Comparison of ENCODE assay signal across 9 mouse cellular contexts in genomic region chr4:57568268-57569068, GRCm38 (mm10). TPM values are rescaled to one million over a fixed set of nuclear protein-coding genes. Genes with fewer than 3 reads are reported as not detected.
DNase-seq lines count a peak whose midpoint lies in the region; ATAC-seq and TF ChIP-seq lines count a peak whose summit lies in the region.
"Had no signal": no experiment of that assay in that cellular context is flagged by ENCODE, and none has a peak within 500 bp of the region (broad histone marks: within the 10 kb centered on the region; RNA-seq: fewer than 3 reads in every experiment).

No protein-coding gene starts in this region.

- no peaks in the 10 kb centered on the region for H3K27me3 ChIP-seq in heart, embryonic 16.5 days (ENCODE audit: control insufficient read depth, insufficient read depth, low read length)
- H3K27me3 ChIP-seq in liver, postnatal 0 days (ENCODE audit: insufficient read depth, low read length), result peaks cover 15% of the 10 kb centered on the region
- H3K27me3 ChIP-seq: CH12.LX had no signal

- peak overlapping the region; percentile 68; the same call in 1 of the 2 replicates for H3K9ac ChIP-seq in ES-E14 (ENCODE audit: insufficient read depth, low read depth, low read length, poor library complexity, severe bottlenecking)
- peak overlapping the region; percentile 84 for H3K9ac ChIP-seq in heart, embryonic 16.5 days (ENCODE audit: low read length)
- no peak overlapping the region for H3K9ac ChIP-seq in liver, postnatal 0 days (replicated peaks)

- no peaks in the 10 kb centered on the region for H3K36me3 ChIP-seq in ES-E14 (ENCODE audit: control insufficient read depth, insufficient read depth, low read length, poor library complexity, severe bottlenecking)
- H3K36me3 ChIP-seq in heart, embryonic 16.5 days (ENCODE audit: control insufficient read depth, insufficient read depth), result no peaks in the 10 kb centered on the region
- no peaks in the 10 kb centered on the region for H3K36me3 ChIP-seq in liver, postnatal 0 days (replicated peaks; ENCODE audit: insufficient read depth, low read length)

- H3K4me3 ChIP-seq in ES-E14 (ENCODE audit: insufficient read depth in 1 of 2, low read depth in 1 of 2, low read length in 2 of 2, poor library complexity in 1 of 2, severe bottlenecking in 1 of 2), result peak overlapping the region; percentile 70 to 73; a peak in 3 of 4 replicates
- peak overlapping the region; percentile 72 for H3K4me3 ChIP-seq in heart, embryonic 16.5 days (ENCODE audit: low read length)
- H3K4me3 ChIP-seq in liver, postnatal 0 days (ENCODE audit: low read depth, low read length), result peak overlapping the region; percentile 22; the same call in 1 of the 2 replicates

- peak overlapping the region; percentile 71 for H3K4me2 ChIP-seq in heart, embryonic 16.5 days (ENCODE audit: low read depth, low read length)
- H3K4me2 ChIP-seq in liver, postnatal 0 days (ENCODE audit: low read depth, low read length), result peak overlapping the region; percentile 38; the same call in 1 of the 2 replicates

- peak; percentile 19 to 26 for DNase-seq in cerebellum, postnatal 14 days
- DNase-seq in ES-E14 (ENCODE audit: low read depth, low spot score), result no peak
- no peak for DNase-seq in liver, postnatal 0 days
- DNase-seq in urinary bladder, postnatal 10 days (ENCODE audit: low spot score), result no peak
- no peak for DNase-seq in left cerebral cortex, adult 9 months (ENCODE audit: low spot score in 2 of 2)
- no peak for DNase-seq in spleen, adult 18-20 months

- H3K27ac ChIP-seq in ES-E14 (ENCODE audit: insufficient read depth, low read depth, low read length, poor library complexity, severe bottlenecking), result no peak overlapping the region
- peak overlapping the region; percentile 96 for H3K27ac ChIP-seq in heart, embryonic 16.5 days (ENCODE audit: low read length)
- no peak overlapping the region for H3K27ac ChIP-seq in liver, postnatal 0 days (ENCODE audit: low read depth)

- H3K4me1 ChIP-seq in ES-E14 (ENCODE audit: control insufficient read depth in 2 of 2, insufficient read depth in 2 of 2, low read length in 2 of 2, poor library complexity in 1 of 2), result peaks cover 0 to 2% of the 10 kb centered on the region in 2 experiments; a peak in 1 of 4 replicates
- H3K4me1 ChIP-seq in heart, embryonic 16.5 days (ENCODE audit: control insufficient read depth, insufficient read depth, low read length), result peaks cover 37% of the 10 kb centered on the region
- H3K4me1 ChIP-seq in liver, postnatal 0 days (ENCODE audit: insufficient read depth), result no peaks in the 10 kb centered on the region

- in situ Hi-C loops in ES-E14 (cut with MboI; ENCODE audit: low sequenced_read_pairs in 2 of 2, unreplicated experiment in 2 of 2), result no loop called here

- no peak for ATAC-seq in cerebellum, adult (ENCODE audit: insufficient number of reproducible peaks, low FRiP score, low TSS enrichment)
- no peak for ATAC-seq in heart, embryonic 16.5 days (replicated peaks; ENCODE audit: extremely low read depth, insufficient read depth, low FRiP score)
- ATAC-seq in liver, postnatal 0 days, result no peak

- no peak for TF ChIP-seq CTCF in liver, postnatal 0 days (IDR thresholded peaks at IDR 0.05; ENCODE audit: low read depth)

- TF ChIP-seq EP300 in liver, postnatal 0 days (IDR thresholded peaks at IDR 0.05; ENCODE audit: low read depth), result no peak

- no peaks in the 10 kb centered on the region for H3K9me3 ChIP-seq in ES-E14 (ENCODE audit: control insufficient read depth, insufficient read depth, low read depth, low read length)
- no peaks in the 10 kb centered on the region for H3K9me3 ChIP-seq in heart, embryonic 16.5 days (replicated peaks; ENCODE audit: control insufficient read depth, low read length)
- H3K9me3 ChIP-seq in liver, postnatal 0 days (ENCODE audit: low read length), result no peaks in the 10 kb centered on the region

- WGBS in heart, embryonic 16.5 days, result 16% methylated on average over 19 of the region's 19 CpGs
- 50% methylated on average over 19 of the region's 19 CpGs for WGBS in liver, postnatal 0 days (ENCODE audit: insufficient replicate concordance)

TF ChIP-seq in ES-E14, 5 proteins besides CTCF, POLR2A, EP300 and RAD21:
- TF ChIP-seq CHD2 (IDR thresholded peaks at IDR 0.05; ENCODE audit: low read depth, low read length) (no peak), ZC3H11A (IDR thresholded peaks at IDR 0.05; ENCODE audit: borderline replicate concordance, low read depth, low read length) (no peak), HCFC1 (IDR thresholded peaks at IDR 0.05; ENCODE audit: borderline replicate concordance, insufficient read depth, low read length) (no peak), ZNF384 (IDR thresholded peaks at IDR 0.05; ENCODE audit: low read depth, low read length) (no peak), MAFK (IDR thresholded peaks at IDR 0.05; ENCODE audit: insufficient read depth, low read depth, low read length) (no peak)
TF ChIP-seq in ES-E14: peak in this region for 0.

RNA-seq across cellular contexts. Expression of gene Pakap, which starts 0.5 kb away (rescaled TPM):
- total RNA-seq in ES-E14 (2012; rRNA removed), result 5.8 and 7.1 TPM in 2 replicates
- polyA plus RNA-seq in heart, embryonic 16.5 days (2015; fragmentation: Nextera tagmentation; extraction: Ambion mirVana), result 57.5 and 60.2 TPM in 2 replicates
- 0.63 and 0.79 TPM in 2 replicates for polyA plus RNA-seq in liver, postnatal 0 days (2015; fragmentation: Nextera tagmentation; extraction: Ambion mirVana)

Comparison
In these comparisons a context has a peak if more than half of its experiments do, and no peak if none do; other contexts are left out.
1. DNase-seq: peak in cerebellum, postnatal 14 days (2 of 2); none in ES-E14 (single experiment), liver, postnatal 0 days (single experiment), urinary bladder, postnatal 10 days (single experiment), left cerebral cortex, adult 9 months (0 of 2) and spleen, adult 18-20 months (0 of 2).
2. H3K4me3 ChIP-seq: peak in every context shown above with its lines; median percentile 72 in heart, embryonic 16.5 days; 72 in ES-E14; 22 in liver, postnatal 0 days.
3. RNA of gene Pakap, which starts 0.5 kb away (polyA plus RNA-seq): 57.5 to 60.2 TPM in heart, embryonic 16.5 days; 0.63 to 0.79 TPM in liver, postnatal 0 days; every median in the first group is over 10 times any median in the second.